Mouse (Mus musculus): ENCODE results near the gene Ankrd13b.

The Ankrd13b gene

DNA sequence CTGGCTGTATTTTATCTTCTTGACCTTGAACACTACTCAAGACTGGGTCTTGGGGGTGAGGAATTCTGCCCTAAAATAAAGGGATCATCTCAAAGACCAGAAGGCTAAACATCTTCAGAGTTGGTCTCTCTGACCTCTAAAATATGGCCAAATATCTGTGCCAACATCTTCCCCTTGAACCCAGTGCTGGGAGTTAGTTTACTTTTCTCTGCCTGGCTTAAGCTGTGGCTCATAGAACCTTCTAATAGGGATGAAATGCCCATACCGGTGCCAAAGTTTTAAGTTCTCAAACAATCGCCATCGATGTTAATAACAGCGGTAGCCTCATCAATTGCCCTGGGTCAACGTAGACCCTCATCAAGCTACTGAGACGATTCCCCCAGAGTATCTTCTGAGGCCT, 27.6 kb downstream of the Ankrd13b start:
- no peak for DNase-seq

DNA sequence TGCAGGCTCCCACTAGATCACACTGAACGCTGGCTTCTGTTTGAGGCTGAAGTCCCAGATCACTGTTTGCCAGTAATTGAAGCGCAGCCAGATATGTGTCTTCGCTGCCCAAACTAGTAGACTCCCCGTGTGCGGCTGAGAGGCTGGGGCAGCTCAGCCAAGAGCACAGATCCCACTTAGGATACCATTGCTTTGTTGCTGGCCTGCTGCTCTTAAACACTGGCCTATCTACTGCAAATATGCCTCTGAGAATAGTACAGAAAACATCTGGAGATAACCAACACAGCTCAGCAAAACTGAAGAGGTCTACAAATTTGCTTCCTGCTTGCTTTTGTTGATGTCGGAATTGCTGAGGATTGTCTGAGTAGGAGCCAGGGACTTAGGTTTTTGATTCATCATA, 32.6 kb downstream of the Ankrd13b start:
- peak; percentile 74 to 86 for DNase-seq

DNA sequence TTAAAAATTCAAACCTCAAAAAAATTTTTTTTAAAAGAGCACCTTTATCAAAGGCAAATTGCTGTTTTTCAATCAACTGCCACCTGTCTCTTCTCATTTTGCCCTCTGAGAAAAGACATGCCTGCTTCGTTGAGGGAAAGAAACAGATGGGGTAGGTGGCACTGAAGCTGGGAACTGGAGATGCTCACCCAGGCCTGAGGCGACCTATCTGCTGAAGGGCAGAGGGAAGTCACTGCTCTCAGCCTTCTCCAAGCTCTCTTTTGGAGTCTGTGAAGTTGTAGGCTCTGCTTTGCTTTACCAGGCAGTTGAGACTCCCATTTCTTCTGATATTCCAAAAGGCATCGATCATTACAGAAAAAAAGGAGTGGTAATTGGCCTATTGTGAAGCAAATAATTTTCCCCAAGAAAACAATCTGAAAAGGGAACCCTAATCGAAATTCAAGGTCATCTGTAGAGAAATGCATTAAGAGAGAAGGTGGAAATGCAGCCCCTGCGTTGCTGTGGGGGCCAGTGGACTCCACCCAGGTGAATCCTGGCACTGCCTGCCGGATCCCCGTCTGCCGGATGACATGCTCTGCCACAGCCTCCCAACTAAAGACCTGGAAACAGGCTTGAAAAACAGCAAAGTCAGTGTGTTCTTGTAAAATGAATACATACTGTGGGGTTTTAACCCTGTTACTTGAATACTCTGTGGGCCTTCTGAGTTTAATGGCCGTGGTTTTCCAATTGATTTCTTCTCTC, 33.5 kb downstream of the Ankrd13b start:
- DNase-seq = peak; percentile 63 to 69

DNA sequence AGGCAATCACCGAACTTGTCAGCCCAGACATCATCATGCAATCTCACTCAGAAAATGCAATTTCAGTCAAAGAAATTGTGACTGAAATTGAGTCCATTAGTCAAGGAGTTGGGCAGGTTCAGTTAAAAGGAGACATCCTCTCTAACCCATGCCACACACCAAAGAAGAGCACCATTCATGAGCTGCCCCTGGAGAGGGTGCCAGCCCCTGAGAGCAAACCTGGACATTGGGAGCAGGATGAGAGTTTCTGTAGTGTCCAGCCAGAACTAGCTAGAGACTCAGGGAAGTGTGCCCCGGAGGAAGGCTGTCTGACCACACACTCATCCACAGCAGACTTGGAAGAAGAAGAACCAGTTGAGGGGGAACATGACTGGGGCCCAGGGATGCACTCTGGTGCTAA, 36.1 kb downstream of the Ankrd13b start:
- DNase-seq = no peak

DNA sequence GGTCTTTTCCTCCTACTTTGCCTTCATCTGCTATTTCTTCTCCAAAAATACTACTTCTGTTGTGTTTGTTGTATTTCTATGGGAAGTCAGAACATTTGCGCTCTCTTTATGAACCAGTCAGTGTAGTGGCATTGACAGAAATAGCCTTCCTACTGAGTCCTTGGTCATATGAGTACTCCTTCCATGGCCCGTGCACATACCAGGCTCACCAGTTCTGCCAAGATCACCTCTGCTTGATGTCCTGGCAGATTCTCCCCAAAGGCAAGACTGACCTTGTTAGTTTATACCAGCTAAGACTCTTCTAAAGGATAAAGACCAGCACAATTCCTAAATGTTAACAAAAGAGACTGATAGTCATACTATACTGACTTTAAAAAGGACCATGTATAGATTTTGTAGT, 37.8 kb downstream of the Ankrd13b start:
- no peak for DNase-seq

DNA sequence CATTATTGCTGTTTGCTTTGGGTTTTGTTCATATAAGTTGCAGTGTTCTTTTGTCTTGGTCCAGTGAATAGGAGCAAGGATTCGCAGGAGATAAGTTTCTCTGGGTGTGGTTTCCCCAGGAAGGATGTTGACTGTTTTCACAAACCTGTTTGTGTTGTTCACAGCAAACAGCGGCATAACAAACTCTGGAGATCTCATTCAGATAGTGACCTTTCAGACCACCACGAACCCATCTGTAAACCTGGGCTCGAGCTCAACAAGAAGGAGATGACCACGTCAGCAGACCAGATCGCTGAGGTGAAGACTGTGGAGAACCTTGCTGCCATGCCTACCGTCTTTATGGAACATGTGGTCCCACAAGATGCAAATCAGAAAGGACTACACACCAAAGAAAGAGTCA, 40.3 kb downstream of the Ankrd13b start:
- DNase-seq = no peak

DNA sequence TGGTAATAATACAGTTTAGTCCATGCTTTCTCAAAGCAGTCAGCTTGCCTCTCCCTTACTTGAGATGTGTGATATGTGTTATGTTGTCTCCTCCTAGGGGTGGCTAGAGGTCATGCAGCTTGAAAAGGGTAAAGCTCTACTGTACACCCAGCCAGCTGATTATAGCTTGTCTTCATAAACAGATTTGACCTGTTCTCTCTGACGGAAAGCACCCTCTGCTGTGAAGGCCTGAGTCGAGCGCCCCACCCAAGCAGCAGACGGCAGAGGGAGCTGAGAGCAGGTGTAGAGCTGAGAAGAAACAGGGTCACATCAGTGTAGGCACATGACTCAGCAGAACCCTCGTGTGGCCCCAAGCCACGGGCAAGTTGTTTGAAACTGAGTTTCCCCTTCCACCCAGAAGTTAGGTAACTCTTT, 42.8 kb downstream of the Ankrd13b start:
- DNase-seq = peak; percentile 61 to 69

DNA sequence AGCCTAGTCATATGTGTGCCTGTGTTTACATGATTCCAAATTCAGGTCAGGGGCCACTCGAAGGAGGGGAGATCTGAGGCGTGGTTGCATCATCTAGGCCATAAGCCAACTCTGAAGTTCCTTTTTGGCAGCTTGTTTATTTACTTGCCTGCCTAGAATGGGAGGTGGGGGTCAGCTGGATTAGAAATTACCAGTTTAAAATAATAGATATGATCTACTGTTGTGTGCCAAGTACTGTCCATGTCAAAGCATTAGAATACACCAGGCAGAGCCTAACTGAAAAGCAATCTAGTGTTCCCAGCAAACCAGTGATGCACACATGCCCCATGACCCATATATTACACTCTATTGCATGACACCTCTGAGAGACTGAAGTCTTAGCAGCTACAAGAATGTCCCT, 44.5 kb downstream of the Ankrd13b start:
- no peak for DNase-seq

DNA sequence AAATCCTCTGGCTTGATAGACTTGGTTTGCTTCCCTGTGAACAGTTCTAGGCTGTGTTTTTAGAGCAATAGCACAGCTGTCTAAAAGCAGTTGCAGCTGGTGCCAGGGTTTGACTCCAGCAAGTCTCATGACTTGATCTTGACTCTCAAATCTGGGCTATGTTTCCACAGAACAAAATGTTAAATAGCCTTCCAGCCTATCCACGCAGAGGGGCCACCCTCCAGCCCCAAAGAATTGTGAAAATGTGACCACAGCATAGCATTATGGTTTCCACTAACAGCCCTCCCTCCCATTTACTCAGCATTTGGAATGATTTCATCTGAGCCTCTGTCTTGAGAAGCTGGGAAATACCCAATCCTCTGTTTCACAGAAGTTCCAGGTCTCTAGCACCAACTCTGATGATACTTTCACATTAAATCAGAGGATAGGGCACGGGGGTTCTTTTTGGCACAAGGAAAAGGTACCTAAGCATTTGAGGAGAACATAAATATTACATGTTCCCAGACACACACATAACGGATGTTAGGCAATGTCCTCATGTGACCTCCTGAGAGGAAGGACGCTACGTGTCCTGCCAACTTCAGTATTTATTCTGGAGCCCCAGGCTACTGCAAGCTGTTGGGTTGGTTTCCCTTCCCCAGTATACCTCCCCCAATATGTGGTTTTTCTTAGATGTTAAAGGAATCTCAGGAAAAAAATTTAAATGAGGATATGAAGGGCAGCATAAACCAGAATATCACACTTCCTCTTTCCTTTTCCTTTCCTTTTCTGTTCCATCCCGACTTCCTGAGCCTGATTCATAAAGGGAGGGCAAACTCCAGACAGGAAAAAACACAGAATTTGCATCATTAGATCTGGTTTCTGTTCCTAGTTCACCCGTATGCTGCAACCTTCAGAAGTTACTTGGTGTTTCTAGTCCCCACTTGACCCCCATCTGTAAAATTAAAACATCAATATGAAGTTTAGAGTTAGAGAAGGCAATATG, 47.0 kb downstream of the Ankrd13b start:
- no peak for DNase-seq

DNA sequence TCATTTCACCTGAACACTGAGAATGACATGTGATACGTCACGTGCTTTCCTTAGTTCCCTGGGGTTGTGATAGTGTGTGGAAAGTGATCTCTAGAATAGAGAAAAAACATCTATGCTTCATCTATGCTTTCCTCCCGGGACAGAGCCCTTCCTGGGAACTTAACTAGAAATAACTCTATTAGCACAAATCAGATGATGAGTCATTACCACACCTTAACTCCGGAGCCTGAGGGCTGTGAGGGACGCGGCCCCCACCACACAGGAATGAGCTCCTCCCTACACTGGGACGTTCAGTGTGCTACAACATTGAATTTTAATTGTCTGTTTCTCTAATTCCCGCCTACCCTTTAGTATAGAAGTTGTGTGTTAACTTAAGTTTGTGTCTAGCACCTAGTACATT, 48.5 kb downstream of the Ankrd13b start:
- no peak for DNase-seq

DNA sequence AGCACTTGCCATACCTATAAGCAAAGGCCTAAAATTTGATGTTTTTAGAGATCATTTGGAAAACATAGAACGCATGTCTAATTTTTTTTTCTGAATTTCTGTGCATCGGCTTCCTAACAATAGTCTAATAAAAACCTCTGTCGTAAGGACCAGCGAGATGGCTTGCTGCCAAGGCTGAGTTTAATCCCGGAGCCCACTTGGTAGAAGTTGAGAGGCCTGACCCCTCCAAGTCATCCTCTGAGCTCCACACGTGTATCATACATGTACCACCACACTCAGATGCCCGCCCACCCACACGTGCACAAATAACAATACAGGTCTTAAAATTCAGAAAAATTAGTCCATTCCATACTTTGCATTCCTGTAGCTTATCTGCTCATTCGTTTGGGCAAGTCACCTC, 49.4 kb downstream of the Ankrd13b start:
- DNase-seq = no peak

DNA sequence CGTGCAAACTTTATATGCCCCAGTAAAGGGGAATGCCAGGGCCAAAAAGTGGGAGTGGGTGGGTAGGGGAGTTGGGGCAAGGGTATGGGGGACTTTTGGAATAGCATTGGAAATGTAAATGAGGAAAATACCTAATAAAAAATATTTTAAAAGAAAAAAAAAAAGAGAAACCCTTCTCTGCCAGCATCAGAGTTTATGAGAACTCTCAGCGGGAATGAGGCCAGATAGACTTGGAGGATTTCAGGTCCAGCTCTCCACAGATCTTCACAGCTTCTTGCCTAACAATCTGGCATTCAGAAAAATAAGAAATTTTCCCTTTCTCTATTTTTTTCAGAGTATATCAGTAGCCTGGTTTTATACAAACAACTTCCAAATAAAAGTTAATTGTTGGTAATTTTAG, 52.5 kb downstream of the Ankrd13b start:
- no peak for DNase-seq

DNA sequence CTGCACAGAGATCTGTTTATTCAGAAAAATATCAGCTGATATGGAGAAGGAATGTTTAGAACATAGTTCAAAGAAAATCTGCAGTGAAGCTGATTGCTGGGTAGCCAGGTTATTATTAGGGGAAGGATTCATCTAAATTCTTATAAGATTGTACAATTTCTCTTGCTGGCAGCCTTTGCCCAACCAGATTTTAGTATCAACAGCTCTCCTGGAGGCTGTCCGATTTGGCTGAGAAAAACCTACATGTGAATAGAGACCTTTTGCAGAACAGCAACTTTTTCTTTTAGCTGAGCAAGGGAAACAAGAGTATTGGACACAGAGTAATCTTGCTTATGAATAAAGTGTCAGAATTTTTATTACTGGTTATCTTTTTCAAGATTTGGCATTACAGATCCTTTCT, 61.0 kb downstream of the Ankrd13b start:
- DNase-seq = no peak

DNA sequence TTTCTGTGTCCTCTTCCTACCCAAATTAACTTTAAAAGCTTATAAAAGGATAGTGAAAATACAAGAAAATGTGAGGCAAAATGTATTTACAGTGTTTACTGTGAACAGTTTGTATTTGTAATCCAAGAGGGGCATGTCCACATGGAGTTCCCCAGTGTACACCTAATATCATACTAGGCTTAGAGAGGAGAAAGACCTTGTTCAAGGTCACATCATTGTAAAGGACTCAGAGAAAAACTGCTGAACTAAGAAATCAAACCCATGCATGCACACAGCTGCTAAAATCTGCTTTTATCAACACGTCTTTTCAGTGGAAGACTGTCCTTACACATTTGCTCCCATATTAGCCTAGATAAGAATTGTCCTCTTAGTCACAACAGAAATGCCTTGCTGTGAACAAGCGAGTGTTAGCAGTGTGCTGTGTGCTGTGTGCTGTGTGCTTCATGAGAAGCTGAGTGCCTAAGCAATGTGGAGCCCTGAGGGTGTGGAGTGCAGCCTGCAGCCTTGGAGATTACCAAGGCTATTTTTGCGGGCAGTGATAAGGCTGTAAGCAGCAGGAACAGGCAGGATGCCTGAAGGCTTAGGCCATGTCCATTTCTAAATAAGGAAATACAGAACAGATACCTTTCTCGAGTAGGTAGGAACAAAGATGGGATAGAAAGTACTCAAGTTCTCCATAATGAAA, 66.2 kb downstream of the Ankrd13b start:
- no peak for DNase-seq

Measured in cerebellum, postnatal 14 days (tissue).